Comparison of ENCODE assay signal across 1 mouse cellular context in genomic region chr13:96664419-96664974, GRCm38 (mm10).
TF ChIP-seq lines count a peak whose summit lies in the region.

No protein-coding gene starts in this region.

TF ChIP-seq in CH12.LX, 34 proteins besides CTCF, POLR2A, EP300 and RAD21 (continued from another document):
- TF ChIP-seq ELF1 (IDR thresholded peaks at IDR 0.05; ENCODE audit: low read depth, low read length) (peak; percentile 82), TBP (conservative IDR thresholded peaks at IDR 0.05; ENCODE audit: low read depth, low read length) (no peak), MXI1 (IDR thresholded peaks at IDR 0.05; ENCODE audit: low read depth, low read length) (peak; percentile 78), ETS1 (conservative IDR thresholded peaks at IDR 0.05; ENCODE audit: low read depth, low read length) (peak; percentile 91), ZC3H11A (IDR thresholded peaks at IDR 0.05; ENCODE audit: low read depth, low read length) (no peak), UBTF (IDR thresholded peaks at IDR 0.05; ENCODE audit: low read depth, low read length) (no peak), E2F4 (IDR thresholded peaks at IDR 0.05; ENCODE audit: insufficient replicate concordance, low read depth, low read length) (0 out of 2 replicates have a peak, but pooled peaks have one; percentile 22), SMC3 (IDR thresholded peaks at IDR 0.05; ENCODE audit: low read depth, low read length) (no peak; the same call in 1 of the 2 replicates), MAZ (IDR thresholded peaks at IDR 0.05; ENCODE audit: low read depth, low read length) (peak; percentile 88), BHLHE40 (IDR thresholded peaks at IDR 0.05; ENCODE audit: low read depth, low read length) (peak; percentile 95), CHD1 (IDR thresholded peaks at IDR 0.05; ENCODE audit: low read depth, low read length) (peak; percentile 92)
